Mouse (Mus musculus) megakaryocyte, embryonic 14.5 days (primary cell): ENCODE measurements around the gene Epb41l2.

Experiments
- FLI1 ChIP-seq: IDR thresholded peaks from 2 replicates; pipeline ENCODE4 v1.6.1; 2012; ENCODE audit warnings: low read length, inconsistent platforms, mixed read lengths
- GATA1 ChIP-seq: IDR thresholded peaks from 3 replicates; pipeline ENCODE4 v1.6.1; 2012; ENCODE audit warnings: mixed read lengths, low read length, inconsistent platforms, borderline replicate concordance

GRCm38 (mm10) chr10:25462669-25463068 is 103.1 kb downstream of the Epb41l2 start:
- TF ChIP-seq GATA1 (no peak), FLI1 (no peak)
